Mouse (Mus musculus) mesoderm, embryonic 11.5 days (tissue): ENCODE results near the gene Lix1l.

ENCODE experiments used
- DNase-seq: peaks from one replicate; pipeline ENCODE4 v3.0.0-alpha.2; 2012; ENCODE audit warnings: low read depth, low spot score

The Lix1l gene

DNA sequence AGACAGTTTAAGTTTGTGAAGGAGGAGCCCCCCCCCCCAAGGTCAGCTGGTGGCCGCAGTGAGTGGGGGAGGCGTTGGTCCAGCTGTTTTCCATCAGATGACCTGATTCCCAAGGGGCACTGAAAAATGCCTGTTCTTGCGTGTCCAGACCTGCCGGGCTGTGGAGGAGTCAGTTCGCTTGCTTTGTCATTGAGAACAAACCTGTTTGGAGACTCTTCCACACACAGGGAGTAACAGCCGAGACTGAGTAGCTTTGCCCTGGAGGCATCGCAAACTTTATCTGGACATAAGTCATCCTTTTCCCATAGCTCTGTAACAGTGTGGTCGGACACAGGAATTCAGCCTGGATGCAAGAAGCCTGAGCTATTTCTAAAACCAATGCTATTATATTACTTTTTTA, 73.5 kb downstream of the Lix1l start:
- DNase-seq: peak; percentile 76

DNA sequence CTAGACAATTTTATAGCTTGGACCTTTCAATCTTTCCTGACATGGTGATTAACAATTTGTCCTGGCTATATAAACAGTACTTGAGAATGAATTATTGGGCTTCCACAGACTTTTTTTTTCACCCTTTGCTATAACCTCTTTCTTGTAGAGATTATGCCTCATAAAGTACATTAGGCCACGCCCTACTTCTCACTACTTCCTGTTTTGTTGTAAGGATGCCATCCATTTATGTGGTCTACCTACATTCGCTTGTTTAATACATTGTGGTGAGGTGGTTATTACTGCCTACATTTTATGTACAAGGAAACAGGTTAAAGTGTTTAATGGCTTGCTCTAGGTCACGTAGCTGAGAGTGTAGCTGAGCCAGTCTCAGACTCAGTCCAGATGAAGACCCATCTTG, 74.2 kb downstream of the Lix1l start:
- no peak for DNase-seq

DNA sequence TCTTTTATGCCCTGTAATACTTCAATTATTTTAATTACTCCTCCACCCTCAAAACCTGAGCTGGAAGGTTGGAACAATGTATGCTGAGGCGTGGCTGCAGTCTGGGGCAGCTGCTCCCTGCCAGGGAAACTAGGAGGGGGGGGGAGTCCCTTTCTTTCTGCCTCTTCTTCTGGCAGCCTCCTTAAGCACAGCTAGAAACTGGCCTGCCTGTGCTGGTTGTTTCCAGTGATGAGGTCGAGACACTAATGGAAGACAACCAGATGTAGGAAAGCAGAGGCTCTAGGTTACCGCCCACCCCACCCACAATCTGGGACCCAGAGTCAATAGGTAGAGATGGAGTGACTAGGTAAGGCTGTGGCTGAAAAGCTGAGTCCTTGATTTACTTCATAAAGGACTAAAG, 74.7 kb downstream of the Lix1l start:
- no peak for DNase-seq
